Mouse (Mus musculus): ENCODE results near the gene Mrps31. TPM values are rescaled to one million over a fixed set of nuclear protein-coding genes. Genes with fewer than 3 reads are reported as not detected.

Gene Mrps31
- 85.5 and 102 TPM in 2 replicates for polyA plus RNA-seq (2012; ENCODE audit: insufficient read depth, insufficient read length, missing spikeins)

DNA sequence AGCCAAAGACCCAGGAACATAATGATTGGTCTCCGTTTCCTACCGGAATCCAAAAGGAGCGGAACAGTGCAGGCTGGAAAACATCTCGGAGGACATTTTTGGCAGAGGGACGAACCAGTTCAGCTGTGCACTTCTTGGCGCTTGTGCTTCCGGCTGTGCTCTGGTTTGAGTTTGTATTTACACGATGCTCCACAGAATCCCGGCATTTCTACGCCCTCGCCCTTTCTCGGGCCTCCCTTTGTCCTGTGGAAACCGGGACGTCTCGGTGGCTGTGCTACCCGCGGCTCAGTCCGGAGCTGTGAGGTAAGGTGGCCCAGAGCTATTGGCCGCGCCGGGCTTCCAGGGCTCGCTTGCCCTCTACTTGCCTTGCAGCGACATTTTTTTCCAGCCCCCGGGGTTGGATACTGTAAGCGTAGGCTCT, at the start of gene Mrps31:
Mrps31 (plus strand) TSS at position 80 of the 421 bp plus-strand sequence.
- H3K4me3 ChIP-seq (ENCODE audit: insufficient read depth, low read depth, low read length): peak within 1 kb of the TSS; percentile 94
- peak within 1 kb of the TSS; percentile 75 for H3K27ac ChIP-seq (replicated peaks; ENCODE audit: low read depth, low read length)
- no peaks in the 10 kb centered on the region for H3K4me1 ChIP-seq (ENCODE audit: control insufficient read depth, insufficient read depth, insufficient read length, low read length)

DNA sequence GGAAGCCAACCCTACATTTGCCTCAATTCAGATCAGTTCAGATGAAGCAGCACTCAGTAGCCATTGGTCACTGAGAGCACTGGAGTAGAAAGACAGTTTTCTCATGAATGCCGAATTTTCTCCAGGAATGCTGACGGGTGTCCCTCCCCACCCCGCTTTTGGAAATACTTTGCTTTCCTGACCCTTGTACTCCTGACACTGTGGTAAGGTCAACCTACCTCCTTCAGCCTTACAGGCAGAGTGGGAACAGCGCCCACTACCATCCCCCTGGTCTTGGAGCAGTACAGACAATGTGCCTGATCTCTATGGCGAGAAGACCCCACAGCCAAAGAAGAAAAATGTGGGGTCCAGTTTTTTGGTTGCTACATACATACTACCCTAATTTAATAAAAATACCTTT, 34.9 kb upstream of the Mrps31 start:
- no peak overlapping the region for H3K4me3 ChIP-seq (ENCODE audit: insufficient read depth, low read depth, low read length)
- H3K27ac ChIP-seq (replicated peaks; ENCODE audit: low read depth, low read length): no peak overlapping the region
- no peaks in the 10 kb centered on the region for H3K4me1 ChIP-seq (ENCODE audit: control insufficient read depth, insufficient read depth, insufficient read length, low read length)

GRCm38 (mm10) chr8:22376903-22377302, 34.3 kb upstream of the Mrps31 start:
- H3K27ac ChIP-seq (replicated peaks; ENCODE audit: low read depth, low read length): no peak overlapping the region
- no peaks in the 10 kb centered on the region for H3K4me1 ChIP-seq (ENCODE audit: control insufficient read depth, insufficient read depth, insufficient read length, low read length)
- no peak overlapping the region for H3K4me3 ChIP-seq (ENCODE audit: insufficient read depth, low read depth, low read length)

GRCm38 (mm10) chr8:22380934-22381333, 30.2 kb upstream of the Mrps31 start:
- Histone ChIP-seq H3K4me1 (ENCODE audit: control insufficient read depth, insufficient read depth, insufficient read length, low read length) (no peaks in the 10 kb centered on the region), H3K27ac (replicated peaks; ENCODE audit: low read depth, low read length) (no peak overlapping the region)

DNA sequence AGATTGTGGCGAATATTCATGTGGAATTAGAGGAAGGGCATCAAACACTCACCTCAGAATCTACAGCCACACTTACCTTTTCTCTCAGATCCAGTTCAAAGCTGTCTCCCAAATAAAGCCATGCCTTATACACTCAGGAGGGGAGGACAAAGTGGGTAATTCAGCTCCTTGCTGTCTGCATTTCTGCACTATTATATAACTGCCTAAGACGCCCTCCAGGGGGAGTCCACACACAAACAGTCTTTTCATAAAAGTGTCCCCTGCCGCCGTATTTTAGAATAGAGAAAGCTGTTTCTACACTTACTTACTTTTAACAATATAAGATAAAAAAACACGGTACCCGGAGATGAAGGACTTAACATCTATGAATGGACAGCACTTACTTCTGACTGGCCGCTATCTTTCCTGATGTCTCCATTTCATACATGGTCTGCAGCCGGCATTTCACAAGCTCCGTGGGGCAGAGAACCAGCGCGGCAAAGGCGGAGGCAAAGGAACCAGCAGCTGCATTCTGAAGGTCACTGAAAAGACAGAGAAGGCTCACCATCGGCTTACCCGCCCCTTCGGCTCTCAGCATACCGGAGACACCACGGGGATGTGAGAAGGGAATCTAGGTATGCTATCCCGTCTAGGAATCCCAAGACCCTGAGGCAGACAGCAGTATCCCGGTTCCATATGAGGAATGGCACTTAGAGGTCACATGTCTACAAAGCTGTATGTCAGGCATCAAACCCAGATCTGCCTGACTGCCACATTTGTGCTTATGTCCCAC, 28.2 kb upstream of the Mrps31 start:
- H3K4me1 ChIP-seq (ENCODE audit: control insufficient read depth, insufficient read depth, insufficient read length, low read length): no peaks in the 10 kb centered on the region

More at GRCm38 (mm10) chr8:22380934-22381333, 30.2 kb upstream of the Mrps31 start:
- no peak overlapping the region for H3K4me3 ChIP-seq (ENCODE audit: insufficient read depth, low read depth, low read length)

DNA sequence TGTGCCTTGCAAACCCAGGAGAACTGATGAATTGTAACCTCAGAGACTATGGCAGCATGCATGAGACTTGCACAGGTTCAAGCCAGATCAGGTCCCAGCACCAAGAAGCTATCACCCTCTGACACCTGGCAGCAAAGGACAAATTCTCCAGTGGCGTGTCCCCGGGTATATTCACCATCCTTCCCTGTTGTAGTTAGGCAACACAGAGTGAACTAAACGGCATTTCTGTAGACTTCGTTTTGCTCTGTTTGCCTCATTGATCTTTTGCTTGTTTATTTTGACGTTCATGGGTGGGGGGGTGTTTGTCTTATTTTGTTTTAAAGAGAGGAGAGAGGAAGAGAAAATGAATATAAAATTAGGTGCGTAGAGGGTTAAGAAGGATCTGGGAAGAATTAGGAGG, 26.0 kb upstream of the Mrps31 start:
- no peak overlapping the region for H3K27ac ChIP-seq (replicated peaks; ENCODE audit: low read depth, low read length)
- no peaks in the 10 kb centered on the region for H3K4me1 ChIP-seq (ENCODE audit: control insufficient read depth, insufficient read depth, insufficient read length, low read length)
- H3K4me3 ChIP-seq (ENCODE audit: insufficient read depth, low read depth, low read length): no peak overlapping the region

More for the DNA sequence above, 28.2 kb upstream of the Mrps31 start:
- no peak overlapping the region for H3K4me3 ChIP-seq (ENCODE audit: insufficient read depth, low read depth, low read length)
- H3K27ac ChIP-seq (replicated peaks; ENCODE audit: low read depth, low read length): no peak overlapping the region

DNA sequence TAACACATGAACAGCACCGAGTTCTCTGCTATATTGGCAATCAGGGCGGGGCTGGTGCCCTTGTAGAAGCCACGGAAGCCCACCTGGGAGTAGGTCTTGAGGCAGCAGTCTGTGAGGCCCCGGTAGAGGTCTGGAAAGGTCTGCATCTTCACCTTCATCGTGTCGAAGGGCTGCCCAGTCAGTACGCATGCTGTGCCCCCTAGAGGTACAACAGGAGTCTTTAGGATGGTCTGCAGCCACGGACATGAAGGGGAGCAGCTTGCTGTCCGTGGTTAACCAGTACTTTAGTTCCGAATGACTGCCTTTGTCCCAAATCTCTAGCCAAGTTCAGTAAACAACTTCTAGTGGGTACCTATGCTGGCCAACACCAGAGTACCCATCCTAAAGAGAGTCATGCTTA, 21.3 kb upstream of the Mrps31 start:
- no peak overlapping the region for H3K27ac ChIP-seq (replicated peaks; ENCODE audit: low read depth, low read length)
- H3K4me3 ChIP-seq (ENCODE audit: insufficient read depth, low read depth, low read length): no peak overlapping the region
- H3K4me1 ChIP-seq (ENCODE audit: control insufficient read depth, insufficient read depth, insufficient read length, low read length): no peaks in the 10 kb centered on the region

GRCm38 (mm10) chr8:22390766-22391463, 20.2 kb upstream of the Mrps31 start:
- H3K27ac ChIP-seq (replicated peaks; ENCODE audit: low read depth, low read length): no peak overlapping the region
- H3K4me1 ChIP-seq (ENCODE audit: control insufficient read depth, insufficient read depth, insufficient read length, low read length): no peaks in the 10 kb centered on the region
- no peak overlapping the region for H3K4me3 ChIP-seq (ENCODE audit: insufficient read depth, low read depth, low read length)

DNA sequence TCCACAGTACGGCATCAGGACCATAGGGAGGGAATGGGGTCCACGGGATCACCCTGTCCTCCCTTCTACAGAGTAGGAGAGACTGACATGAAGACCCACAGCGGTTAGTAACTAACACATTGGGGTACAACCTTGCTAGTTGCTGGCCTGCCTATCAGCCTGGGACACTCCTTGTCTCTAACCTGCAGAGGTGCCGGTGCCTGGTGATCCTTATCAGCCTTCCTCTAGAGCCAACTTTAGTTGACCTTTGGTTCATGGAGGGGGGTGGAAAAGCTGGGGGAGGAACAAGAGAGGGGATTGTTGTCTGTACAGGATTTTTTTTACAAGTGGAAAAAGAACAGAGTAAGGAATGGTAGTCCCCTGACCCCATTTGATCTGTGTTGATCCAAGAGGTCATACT, 16.7 kb upstream of the Mrps31 start:
- H3K4me1 ChIP-seq (ENCODE audit: control insufficient read depth, insufficient read depth, insufficient read length, low read length): 0 out of 2 replicates have a peak, but pooled peaks cover 2% of the 10 kb centered on the region
- no peak overlapping the region for H3K4me3 ChIP-seq (ENCODE audit: insufficient read depth, low read depth, low read length)
- H3K27ac ChIP-seq (replicated peaks; ENCODE audit: low read depth, low read length): no peak overlapping the region

- 0 out of 2 replicates have a peak, but pooled peaks cover 2% of the 10 kb centered on the region for H3K4me1 ChIP-seq (ENCODE audit: control insufficient read depth, insufficient read depth, insufficient read length, low read length)
- no peak overlapping the region for H3K27ac ChIP-seq (replicated peaks; ENCODE audit: low read depth, low read length)
- no peak overlapping the region for H3K4me3 ChIP-seq (ENCODE audit: insufficient read depth, low read depth, low read length)
Observed at GRCm38 (mm10) chr8:22395256-22395655, 15.9 kb upstream of the Mrps31 start.

GRCm38 (mm10) chr8:22397811-22398141, 13.4 kb upstream of the Mrps31 start:
- Histone ChIP-seq H3K4me1 (ENCODE audit: control insufficient read depth, insufficient read depth, insufficient read length, low read length) (0 out of 2 replicates have a peak, but pooled peaks cover 2% of the 10 kb centered on the region), H3K4me3 (ENCODE audit: insufficient read depth, low read depth, low read length) (peak overlapping the region; percentile 97), H3K27ac (replicated peaks; ENCODE audit: low read depth, low read length) (peak overlapping the region; percentile 35; the same call in 1 of the 2 replicates)

DNA sequence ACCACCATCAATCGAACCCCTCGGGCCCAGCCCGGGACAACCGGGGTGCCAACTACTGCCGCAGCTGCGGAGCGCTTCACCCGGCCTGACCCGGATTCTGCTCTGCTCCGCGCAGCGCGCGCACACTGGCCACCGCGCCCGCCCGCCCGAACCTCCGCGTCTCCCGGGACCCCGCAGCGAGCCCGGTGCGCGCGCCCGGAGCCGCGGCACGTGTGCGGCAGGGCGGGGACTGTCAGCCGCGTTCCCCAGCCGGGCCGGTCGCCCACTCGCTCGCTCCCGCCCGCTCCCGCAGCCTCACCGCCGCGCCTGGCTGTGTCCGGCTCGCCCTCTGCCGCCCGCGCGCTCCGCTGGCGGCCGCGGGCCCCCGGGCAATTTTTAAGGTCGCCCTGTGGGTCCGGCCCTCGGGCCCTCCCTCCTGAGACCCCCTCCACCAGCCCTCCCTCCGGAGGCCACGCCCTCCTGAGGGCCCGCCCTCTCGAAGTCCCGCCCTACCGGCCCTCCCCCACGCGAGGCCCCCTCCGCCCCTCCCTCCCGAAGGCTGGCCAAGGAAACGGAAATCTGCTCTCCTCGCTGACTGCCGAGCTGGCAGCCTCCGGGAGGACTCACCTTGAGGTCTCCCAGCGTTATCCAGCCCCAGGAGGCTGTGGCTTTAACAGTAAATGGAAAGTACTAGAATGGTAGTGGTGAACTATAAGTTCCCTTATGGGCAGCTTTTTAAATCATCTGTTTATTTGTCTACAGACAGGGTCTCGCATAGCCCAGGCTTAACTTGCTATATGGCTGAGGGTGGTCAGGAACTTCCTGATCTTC, 12.8 kb upstream of the Mrps31 start, which contains the start of gene Slc25a15:
Slc25a15 (minus strand) TSS at position 456 of the 810 bp plus-strand sequence.
- Histone ChIP-seq H3K4me3 (ENCODE audit: insufficient read depth, low read depth, low read length) (peak within 1 kb of the TSS; percentile 97), H3K4me1 (ENCODE audit: control insufficient read depth, insufficient read depth, insufficient read length, low read length) (0 out of 2 replicates have a peak, but pooled peaks cover 2% of the 10 kb centered on the region)

DNA sequence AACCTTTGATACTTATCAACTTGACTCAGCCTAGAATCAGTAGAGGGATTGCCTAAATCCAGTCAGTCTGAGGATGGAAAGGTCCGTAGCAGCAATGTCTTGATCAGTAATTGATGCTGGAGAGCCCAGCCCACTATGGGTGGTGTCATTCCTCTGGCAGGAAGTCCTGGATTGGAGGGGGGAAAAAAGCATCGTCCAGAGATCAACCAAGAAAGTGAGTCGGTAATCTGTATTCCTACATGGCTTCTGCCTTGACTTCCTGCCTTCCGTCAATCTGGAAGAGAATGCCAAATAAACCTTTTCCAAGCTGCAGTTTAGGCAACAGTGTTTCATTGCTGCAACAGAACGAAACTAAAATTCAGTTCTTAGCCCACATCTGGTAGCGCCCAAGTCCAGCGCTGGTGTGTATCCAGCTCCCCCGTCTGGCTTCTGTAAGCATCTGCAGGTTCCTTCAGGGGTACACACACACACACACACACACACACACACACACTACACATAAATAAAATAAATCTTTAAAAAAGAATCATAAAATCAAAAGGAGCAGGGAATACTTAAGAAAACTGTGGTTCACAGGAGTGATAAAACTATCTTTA, 11.8 kb upstream of the Mrps31 start:
- peak overlapping the region; percentile 69; the same call in 1 of the 2 replicates for H3K4me3 ChIP-seq (ENCODE audit: insufficient read depth, low read depth, low read length)
- H3K27ac ChIP-seq (replicated peaks; ENCODE audit: low read depth, low read length): peak overlapping the region; percentile 93
- H3K4me1 ChIP-seq (ENCODE audit: control insufficient read depth, insufficient read depth, insufficient read length, low read length): 0 out of 2 replicates have a peak, but pooled peaks cover 2% of the 10 kb centered on the region

More for the DNA sequence above, 12.8 kb upstream of the Mrps31 start, which contains the start of gene Slc25a15:
- peak within 1 kb of the TSS; percentile 93 for H3K27ac ChIP-seq (replicated peaks; ENCODE audit: low read depth, low read length)

DNA sequence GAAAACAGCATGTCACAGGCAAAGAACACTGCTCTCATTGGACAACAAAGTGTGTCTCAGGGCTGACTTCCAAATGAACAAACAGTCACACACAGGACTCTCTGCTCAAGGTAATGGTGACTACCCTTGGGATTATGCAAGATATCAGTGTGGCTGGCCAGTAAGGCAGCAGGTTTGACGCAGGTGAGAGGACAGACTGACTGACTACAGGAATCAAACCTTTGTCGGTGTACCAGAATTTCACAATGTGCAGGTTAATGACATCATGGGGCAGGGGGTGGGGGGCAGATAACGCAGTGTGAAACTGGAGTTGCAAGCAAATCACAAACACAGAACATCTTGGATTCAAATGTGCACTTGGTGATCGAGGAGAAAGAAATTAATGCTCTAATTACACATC, 10.6 kb upstream of the Mrps31 start:
- H3K4me3 ChIP-seq (ENCODE audit: insufficient read depth, low read depth, low read length): no peak overlapping the region
- H3K27ac ChIP-seq (replicated peaks; ENCODE audit: low read depth, low read length): no peak overlapping the region
- H3K4me1 ChIP-seq (ENCODE audit: control insufficient read depth, insufficient read depth, insufficient read length, low read length): 0 out of 2 replicates have a peak, but pooled peaks cover 2% of the 10 kb centered on the region

Measured in brown adipose tissue, adult 24 weeks (tissue).